Mouse (Mus musculus): ENCODE measurements at regions not wholly inside any gene's neighbourhood (a gene's known extent, or its start where the extent isn't known, plus 50 kb on each side); places are given as distances from the start of the nearest gene placed in this dataset.

DNA sequence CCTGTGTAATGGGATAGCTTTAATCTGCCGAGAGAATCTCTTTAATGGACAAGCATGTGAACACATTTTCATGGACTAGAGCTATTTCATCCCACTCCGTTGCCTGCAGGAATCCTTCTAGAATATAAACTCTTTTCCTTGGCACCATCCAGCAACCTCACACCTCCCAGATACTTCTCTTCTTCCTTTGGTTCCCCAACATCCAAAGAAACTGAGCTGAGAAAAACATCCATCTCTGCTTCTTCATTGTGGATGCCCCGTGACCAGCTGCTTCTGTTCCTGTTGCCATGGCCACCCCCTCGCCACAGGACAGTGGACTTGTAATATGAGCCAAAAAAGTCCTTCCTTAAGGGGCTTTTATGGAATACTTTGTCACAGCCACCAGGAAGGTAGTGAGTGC lies 78.8 kb downstream of the Diras2 start:
- H3K79me2 ChIP-seq (ENCODE audit: control insufficient read depth, insufficient read depth, low read length) = no peaks in the 10 kb centered on the region
- H3K4me1 ChIP-seq (ENCODE audit: control insufficient read depth, insufficient read depth, low read length) = no peaks in the 10 kb centered on the region
- WGBS = 66% methylated on average over 4 of the region's 4 CpGs
- DNase-seq (ENCODE audit: extremely low read depth, low read depth, low spot score) = no peak
- H3K27ac ChIP-seq (replicated peaks; ENCODE audit: insufficient read depth, low read depth, low read length) = no peak overlapping the region
- H3K9ac ChIP-seq (ENCODE audit: low read depth, low read length) = no peak overlapping the region
- TF ChIP-seq CTCF (IDR thresholded peaks at IDR 0.05; ENCODE audit: low read depth, low read length) = no peak
- TF ChIP-seq POLR2A (IDR thresholded peaks at IDR 0.05; ENCODE audit: extremely low read depth, insufficient read depth, low read length) = no peak
- no peaks in the 10 kb centered on the region for H3K36me3 ChIP-seq (ENCODE audit: control insufficient read depth, insufficient read depth, low read length)
- H3K27me3 ChIP-seq (ENCODE audit: control insufficient read depth, insufficient read depth, low read length) = no peaks in the 10 kb centered on the region
- no peak overlapping the region for H3K4me3 ChIP-seq (ENCODE audit: insufficient read depth, low read depth, low read length)

All from liver, adult 2 months (tissue).